Mouse (Mus musculus) MEL (cell line): ENCODE measurements around the gene Arhgef3.

Source experiments
- CTCF ChIP-seq, 3 experiments: IDR thresholded peaks in 2 of 3; conservative IDR thresholded peaks in 1 of 3; 2 replicates each; pipeline ENCODE4 v1.5.1; 2011 to 2012; ENCODE audit warnings: low read length in 3 of 3, low read depth in 2 of 3, mild to moderate bottlenecking in 2 of 3, improper control_type of control experiment in 1 of 3, inconsistent platforms in 1 of 3, mixed read lengths in 1 of 3, moderate library complexity in 1 of 3; ENCODE audit not compliant: control insufficient read depth in 1 of 3, insufficient read depth in 1 of 3, poor library complexity in 1 of 3, severe bottlenecking in 1 of 3
- EP300 ChIP-seq, 2 experiments: IDR thresholded peaks; 2 replicates each; pipeline ENCODE4 v1.6.1; 2011; ENCODE audit warnings: improper control_type of control experiment in 2 of 2, low read length in 2 of 2, low read depth in 1 of 2, mild to moderate bottlenecking in 1 of 2
- JUND ChIP-seq: IDR thresholded peaks from 2 replicates; pipeline ENCODE4 v1.6.1; 2011; ENCODE audit warnings: low read depth, mild to moderate bottlenecking, improper control_type of control experiment, low read length
- MAX ChIP-seq: IDR thresholded peaks from 2 replicates; pipeline ENCODE4 v1.6.1; 2011; ENCODE audit warnings: low read length, improper control_type of control experiment
- MEF2A ChIP-seq: IDR thresholded peaks from 2 replicates; pipeline ENCODE4 v1.6.1; 2014; ENCODE audit warnings: low read depth, mild to moderate bottlenecking, inconsistent platforms, low read length, improper control_type of control experiment; ENCODE audit not compliant: poor library complexity, insufficient replicate concordance, severe bottlenecking; ENCODE audit errors: extremely low read depth
- POLR2A ChIP-seq, 2 experiments: IDR thresholded peaks; 2 replicates each; pipeline ENCODE4 v1.6.1; 2011 to 2012; ENCODE audit warnings: low read length in 2 of 2, mild to moderate bottlenecking in 2 of 2, control low read depth in 1 of 2, improper control_type of control experiment in 1 of 2, low read depth in 1 of 2, moderate library complexity in 1 of 2; ENCODE audit not compliant: control insufficient read depth in 1 of 2, insufficient read depth in 1 of 2, poor library complexity in 1 of 2
- RCOR1 ChIP-seq: IDR thresholded peaks from 2 replicates; pipeline ENCODE4 v1.6.1; 2012; ENCODE audit warnings: low read depth, mild to moderate bottlenecking, inconsistent platforms, low read length, improper control_type of control experiment
- ZKSCAN1 ChIP-seq: IDR thresholded peaks from 2 replicates; pipeline ENCODE4 v1.6.1; 2012; ENCODE audit warnings: low read depth, mild to moderate bottlenecking, inconsistent platforms, low read length, improper control_type of control experiment, moderate library complexity

DNA sequence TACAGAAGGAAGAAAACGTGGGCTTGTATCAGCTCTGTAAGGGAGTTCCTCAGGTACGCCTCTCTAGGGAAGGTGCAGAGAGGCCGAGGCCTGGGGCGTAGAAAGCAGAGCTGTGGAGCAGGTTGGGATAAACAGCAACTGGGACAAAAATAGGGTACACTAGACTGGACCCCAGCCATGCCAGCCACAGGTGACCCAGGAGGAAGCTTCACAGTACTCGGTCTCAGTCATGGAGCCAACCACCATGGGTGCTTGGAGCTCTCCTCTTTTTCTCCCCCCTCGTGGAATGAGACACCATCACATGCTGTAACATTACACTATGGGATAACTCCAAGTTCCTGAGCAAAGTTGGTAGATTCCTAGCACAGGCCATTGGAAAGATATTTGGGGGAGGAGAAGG, 201.0 kb downstream of the Arhgef3 start:
- TF ChIP-seq CTCF (IDR thresholded peaks at IDR 0.05 in 2 of 3, conservative IDR thresholded peaks at IDR 0.05 in 1 of 3; ENCODE audit: control insufficient read depth in 1 of 3, insufficient read depth in 1 of 3, low read depth in 2 of 3, low read length in 3 of 3, poor library complexity in 1 of 3, severe bottlenecking in 1 of 3) = no peak
- no peak for TF ChIP-seq EP300 (IDR thresholded peaks at IDR 0.05; ENCODE audit: low read depth in 1 of 2, low read length in 2 of 2)
- no peak for TF ChIP-seq MAX
- TF ChIP-seq RCOR1 = no peak
- TF ChIP-seq POLR2A (IDR thresholded peaks at IDR 0.05; ENCODE audit: control insufficient read depth in 1 of 2, insufficient read depth in 1 of 2, low read depth in 1 of 2, low read length in 2 of 2, poor library complexity in 1 of 2) = no peak
- TF ChIP-seq MEF2A = no peak
- no peak for TF ChIP-seq ZKSCAN1
- no peak for TF ChIP-seq JUND
